Mouse (Mus musculus) intestine, embryonic 15.5 days (tissue): ENCODE measurements at regions not wholly inside any gene's neighbourhood (a gene's known extent, or its start where the extent isn't known, plus 50 kb on each side); places are given as distances from the start of the nearest gene placed in this dataset.

ENCODE experiments used
- ATAC-seq: fragments of 200-750 bp; cut with Nextera tagmentation; 2 replicates; pipeline ENCODE4 v1.8.0; 2017; ENCODE audit warnings: moderate TSS enrichment, moderate library complexity
- H3K27ac ChIP-seq: fragments of 300-500 bp; sonication (generic); 2 replicates; pipeline ENCODE4 v1.5.1; 2015; ENCODE audit warnings: mild to moderate bottlenecking, inconsistent platforms
- H3K27me3 ChIP-seq: fragments of 300-500 bp; sonication (generic); replicated peaks from 2 replicates; pipeline ENCODE4 v1.6.1; 2015; ENCODE audit warnings: inconsistent platforms
- H3K36me3 ChIP-seq: fragments of 300-500 bp; sonication (generic); 2 replicates; pipeline ENCODE4 v1.6.1; 2015; ENCODE audit warnings: inconsistent platforms
- H3K4me1 ChIP-seq: fragments of 300-500 bp; sonication (generic); replicated peaks from 2 replicates; pipeline ENCODE4 v1.6.1; 2015; ENCODE audit warnings: inconsistent platforms
- H3K4me2 ChIP-seq: fragments of 300-500 bp; sonication (generic); replicated peaks from 2 replicates; pipeline ENCODE4 v1.6.1; 2015; ENCODE audit warnings: mild to moderate bottlenecking, inconsistent platforms
- H3K4me3 ChIP-seq: fragments of 300-500 bp; sonication (generic); replicated peaks from 2 replicates; pipeline ENCODE4 v1.5.1; 2015; ENCODE audit warnings: inconsistent platforms
- H3K9ac ChIP-seq: fragments of 300-500 bp; sonication (generic); 2 replicates; pipeline ENCODE4 v1.6.1; 2015; ENCODE audit warnings: inconsistent platforms
- H3K9me3 ChIP-seq: fragments of 300-500 bp; sonication (generic); 2 replicates; pipeline ENCODE4 v1.6.1; 2016; ENCODE audit warnings: inconsistent platforms
- WGBS: fragments of 180-500 bp; shearing (Covaris S2); methylation state at CpG from one replicate; pipeline ENCODE4 v1.1.7; 2015; 5-methylcytosine and 5-hydroxymethylcytosine counted together

DNA sequence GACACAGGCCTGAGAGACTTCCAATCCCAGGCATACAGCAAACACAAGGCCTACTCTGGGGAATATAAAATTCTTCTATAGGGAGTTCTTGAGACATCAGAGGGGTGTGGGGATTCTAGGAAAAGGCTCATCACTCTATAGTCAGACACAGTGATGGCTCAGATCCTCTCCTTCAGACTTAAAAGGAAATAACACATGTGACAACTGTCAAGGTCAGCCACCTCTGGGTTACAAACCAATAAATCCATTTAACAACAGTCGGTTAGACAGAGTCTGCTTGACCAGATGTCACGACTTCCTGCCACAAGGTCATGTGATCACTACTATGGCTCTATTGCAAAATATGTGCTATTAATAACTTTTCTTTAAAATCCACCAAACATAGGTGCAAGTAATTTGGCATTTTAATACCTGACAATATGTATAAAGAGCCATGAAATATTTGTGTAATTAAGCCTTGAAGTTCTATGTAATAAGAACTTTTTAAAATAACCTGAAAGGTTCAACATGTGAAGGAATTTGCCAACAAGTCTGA is 94.1 kb upstream of the Lpar1 start:
- Histone ChIP-seq H3K9ac (no peak overlapping the region), H3K36me3 (no peaks in the 10 kb centered on the region), H3K4me2 (no peak overlapping the region), H3K9me3 (no peaks in the 10 kb centered on the region), H3K27me3 (no peaks in the 10 kb centered on the region), H3K27ac (no peak overlapping the region), H3K4me3 (no peak overlapping the region), H3K4me1 (no peaks in the 10 kb centered on the region)
- no peak for ATAC-seq
- WGBS: 34% methylated on average over 2 of the region's 2 CpGs

DNA sequence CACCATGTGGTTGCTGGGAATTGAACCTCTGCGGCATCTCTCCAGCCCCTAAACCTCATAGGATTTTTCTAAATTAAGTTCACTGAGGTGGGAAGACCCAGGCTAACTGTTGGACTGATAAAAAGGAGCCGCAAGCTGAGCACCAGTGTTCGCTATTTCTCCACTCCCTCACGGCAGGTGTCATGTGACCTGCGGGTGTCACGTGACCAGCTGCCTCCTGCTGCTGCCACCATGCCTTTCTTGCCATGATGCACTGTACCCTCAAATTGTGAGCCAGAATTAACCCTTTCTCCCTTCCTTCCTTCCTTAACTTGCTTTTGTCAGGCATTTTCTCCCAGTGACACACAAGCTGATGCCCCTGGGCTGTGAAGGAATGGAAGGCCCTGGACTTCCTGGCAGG is 93.1 kb upstream of the Lpar1 start:
- Histone ChIP-seq H3K36me3 (no peaks in the 10 kb centered on the region), H3K27ac (no peak overlapping the region), H3K4me1 (no peaks in the 10 kb centered on the region), H3K4me3 (no peak overlapping the region), H3K9ac (no peak overlapping the region), H3K4me2 (no peak overlapping the region), H3K9me3 (no peaks in the 10 kb centered on the region), H3K27me3 (no peaks in the 10 kb centered on the region)
- WGBS: 96% methylated on average over 6 of the region's 6 CpGs
- no peak for ATAC-seq

GRCm38 (mm10) chr4:58643371-58643770 is 89.7 kb upstream of the Lpar1 start:
- Histone ChIP-seq H3K9me3 (no peaks in the 10 kb centered on the region), H3K4me2 (no peak overlapping the region), H3K36me3 (no peaks in the 10 kb centered on the region), H3K27me3 (no peaks in the 10 kb centered on the region), H3K27ac (no peak overlapping the region), H3K4me1 (no peaks in the 10 kb centered on the region), H3K4me3 (no peak overlapping the region), H3K9ac (no peak overlapping the region)
- WGBS: 50% methylated on average over 4 of the region's 4 CpGs
- no peak for ATAC-seq

- Histone ChIP-seq H3K4me2 (no peak overlapping the region), H3K9me3 (no peaks in the 10 kb centered on the region), H3K4me3 (no peak overlapping the region), H3K36me3 (no peaks in the 10 kb centered on the region), H3K27ac (no peak overlapping the region), H3K9ac (no peak overlapping the region), H3K4me1 (no peaks in the 10 kb centered on the region), H3K27me3 (no peaks in the 10 kb centered on the region)
- no peak for ATAC-seq
- WGBS: 74% methylated on average over 10 of the region's 10 CpGs
Observed at GRCm38 (mm10) chr4:58642236-58642635, 88.5 kb upstream of the Lpar1 start.

GRCm38 (mm10) chr4:58632696-58633095 is 79.0 kb upstream of the Lpar1 start:
- 98% methylated on average over 1 of the region's 1 CpGs for WGBS
- Histone ChIP-seq H3K36me3 (no peaks in the 10 kb centered on the region), H3K9me3 (no peaks in the 10 kb centered on the region), H3K9ac (no peak overlapping the region), H3K4me1 (no peaks in the 10 kb centered on the region), H3K4me3 (no peak overlapping the region), H3K27ac (no peak overlapping the region), H3K27me3 (no peaks in the 10 kb centered on the region), H3K4me2 (no peak overlapping the region)
- ATAC-seq: no peak

DNA sequence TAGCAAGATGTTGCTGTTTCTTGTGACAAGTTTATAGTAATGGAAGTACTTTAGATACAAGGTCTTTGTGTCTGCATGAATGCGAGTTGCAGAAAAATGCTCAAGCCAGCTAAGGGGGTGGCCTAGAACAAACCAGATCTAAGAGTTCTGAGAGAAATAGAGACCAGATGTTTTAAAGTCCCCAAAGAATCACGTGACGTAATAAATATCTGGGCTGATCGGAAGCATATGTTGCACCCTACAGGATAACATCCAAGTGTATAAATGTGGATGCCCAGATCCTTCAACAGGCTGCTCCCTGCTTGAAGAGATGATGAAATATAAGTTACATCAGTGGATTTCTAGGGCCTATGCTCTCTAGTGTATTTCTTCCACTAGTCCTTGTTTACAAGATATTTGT is 77.7 kb upstream of the Lpar1 start:
- ATAC-seq: no peak
- Histone ChIP-seq H3K4me2 (no peak overlapping the region), H3K27ac (no peak overlapping the region), H3K4me1 (no peaks in the 10 kb centered on the region), H3K27me3 (no peaks in the 10 kb centered on the region), H3K4me3 (no peak overlapping the region), H3K9ac (no peak overlapping the region), H3K36me3 (no peaks in the 10 kb centered on the region), H3K9me3 (no peaks in the 10 kb centered on the region)
- WGBS: 65% methylated on average over 4 of the region's 4 CpGs

GRCm38 (mm10) chr4:58627021-58627420 is 73.3 kb upstream of the Lpar1 start:
- WGBS: 52% methylated on average over 7 of the region's 7 CpGs
- no peaks in the 10 kb centered on the region for H3K27me3 ChIP-seq
- no peaks in the 10 kb centered on the region for H3K36me3 ChIP-seq
- no peak overlapping the region for H3K9ac ChIP-seq
- H3K4me1 ChIP-seq: no peaks in the 10 kb centered on the region
- ATAC-seq: no peak
- no peak overlapping the region for H3K4me3 ChIP-seq
- no peak overlapping the region for H3K27ac ChIP-seq
- H3K9me3 ChIP-seq: no peaks in the 10 kb centered on the region
- no peak overlapping the region for H3K4me2 ChIP-seq

- Histone ChIP-seq H3K36me3 (no peaks in the 10 kb centered on the region), H3K9me3 (no peaks in the 10 kb centered on the region), H3K4me2 (no peak overlapping the region), H3K27ac (no peak overlapping the region), H3K4me1 (no peaks in the 10 kb centered on the region), H3K27me3 (no peaks in the 10 kb centered on the region), H3K4me3 (no peak overlapping the region), H3K9ac (no peak overlapping the region)
- no peak for ATAC-seq
- 77% methylated on average over 3 of the region's 3 CpGs for WGBS
Observed at GRCm38 (mm10) chr4:58624059-58624458, 70.4 kb upstream of the Lpar1 start.

- Histone ChIP-seq H3K4me2 (no peak overlapping the region), H3K4me3 (no peak overlapping the region), H3K27me3 (no peaks in the 10 kb centered on the region), H3K9ac (no peak overlapping the region), H3K9me3 (no peaks in the 10 kb centered on the region), H3K4me1 (no peaks in the 10 kb centered on the region), H3K27ac (no peak overlapping the region), H3K36me3 (no peaks in the 10 kb centered on the region)
- WGBS: 89% methylated on average over 3 of the region's 3 CpGs
- ATAC-seq: no peak
Observed at GRCm38 (mm10) chr4:58620641-58621040, 66.9 kb upstream of the Lpar1 start.

DNA sequence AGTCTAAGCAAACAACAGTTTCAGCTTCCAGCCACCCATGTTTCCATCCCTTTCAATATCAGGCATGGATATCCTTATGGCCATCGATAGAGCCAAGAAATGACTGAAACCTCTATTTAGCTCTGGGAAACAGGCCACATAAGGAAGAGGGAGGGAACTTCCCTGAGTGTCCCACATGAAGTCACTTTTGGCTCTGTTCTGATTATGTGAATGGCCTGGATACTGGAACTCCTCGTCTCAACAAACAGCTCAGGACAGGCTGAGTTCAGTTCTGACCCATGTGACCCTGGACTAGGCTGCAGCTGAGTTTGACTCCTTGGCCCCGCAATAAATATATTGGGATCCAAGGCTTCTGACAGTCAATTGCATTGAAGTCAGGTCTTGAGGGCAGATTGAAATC is 63.6 kb upstream of the Lpar1 start:
- WGBS: 76% methylated on average over 3 of the region's 3 CpGs

GRCm38 (mm10) chr4:58613536-58613935 is 59.8 kb upstream of the Lpar1 start:
- H3K27ac ChIP-seq: no peak overlapping the region
- no peaks in the 10 kb centered on the region for H3K36me3 ChIP-seq
- no peaks in the 10 kb centered on the region for H3K4me1 ChIP-seq
- H3K27me3 ChIP-seq: no peaks in the 10 kb centered on the region
- H3K9me3 ChIP-seq: no peaks in the 10 kb centered on the region
- no peak overlapping the region for H3K4me2 ChIP-seq
- no peak for ATAC-seq
- 40% methylated on average over 6 of the region's 6 CpGs for WGBS
- H3K4me3 ChIP-seq: no peak overlapping the region
- no peak overlapping the region for H3K9ac ChIP-seq

More for the DNA sequence above, 63.6 kb upstream of the Lpar1 start:
- Histone ChIP-seq H3K4me1 (no peaks in the 10 kb centered on the region), H3K36me3 (no peaks in the 10 kb centered on the region), H3K27me3 (no peaks in the 10 kb centered on the region), H3K9me3 (no peaks in the 10 kb centered on the region), H3K4me2 (no peak overlapping the region), H3K9ac (no peak overlapping the region), H3K4me3 (no peak overlapping the region), H3K27ac (no peak overlapping the region)
- ATAC-seq: no peak

DNA sequence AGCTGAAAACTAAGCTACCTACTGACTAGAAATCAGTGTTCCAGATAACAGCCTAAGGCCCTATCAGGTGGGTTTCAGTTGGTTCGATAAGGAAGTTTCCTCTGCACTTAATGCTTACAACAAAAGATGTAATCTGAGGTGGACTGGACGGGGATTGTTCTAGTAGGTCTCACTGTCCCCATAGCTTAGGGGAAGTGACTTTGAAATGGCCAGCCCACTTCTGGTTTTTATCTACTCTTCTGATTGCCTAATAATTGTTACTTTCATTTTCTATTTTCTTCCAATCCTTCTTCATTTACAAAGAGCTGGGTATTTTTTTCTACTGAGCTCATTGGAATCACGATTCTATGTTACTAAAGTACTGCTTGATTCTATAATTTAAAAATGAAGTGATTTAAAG is 59.3 kb upstream of the Lpar1 start:
- Histone ChIP-seq H3K27ac (no peak overlapping the region), H3K4me1 (no peaks in the 10 kb centered on the region), H3K27me3 (no peaks in the 10 kb centered on the region), H3K36me3 (no peaks in the 10 kb centered on the region), H3K4me2 (no peak overlapping the region), H3K9ac (no peak overlapping the region), H3K4me3 (no peak overlapping the region), H3K9me3 (no peaks in the 10 kb centered on the region)
- ATAC-seq: no peak
- WGBS: 65% methylated on average over 3 of the region's 3 CpGs

DNA sequence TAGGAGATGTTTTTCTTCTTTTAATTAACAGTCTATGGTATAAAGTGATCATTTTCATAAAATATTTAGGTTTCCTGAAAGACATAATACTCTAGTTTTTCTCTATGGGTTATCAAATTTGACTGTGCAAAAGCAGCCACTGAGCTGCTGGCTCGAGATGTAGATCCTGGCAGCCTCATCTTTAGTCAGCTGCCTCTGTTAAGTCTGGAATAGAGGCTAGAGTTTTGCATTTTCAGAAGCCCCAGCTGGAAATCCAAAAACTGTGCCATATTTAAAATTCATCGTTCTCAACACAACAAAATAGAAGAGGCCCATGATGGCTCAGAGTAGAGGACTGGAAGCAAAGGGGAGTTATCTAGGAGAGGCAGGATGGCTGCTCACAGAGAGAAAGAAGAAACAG is 53.8 kb upstream of the Lpar1 start:
- no peak overlapping the region for H3K4me3 ChIP-seq
- no peak for ATAC-seq
- no peak overlapping the region for H3K9ac ChIP-seq
- H3K27me3 ChIP-seq: no peaks in the 10 kb centered on the region
- no peak overlapping the region for H3K4me2 ChIP-seq
- no peaks in the 10 kb centered on the region for H3K9me3 ChIP-seq
- 86% methylated on average over 2 of the region's 2 CpGs for WGBS
- no peaks in the 10 kb centered on the region for H3K4me1 ChIP-seq
- no peak overlapping the region for H3K27ac ChIP-seq
- H3K36me3 ChIP-seq: no peaks in the 10 kb centered on the region

DNA sequence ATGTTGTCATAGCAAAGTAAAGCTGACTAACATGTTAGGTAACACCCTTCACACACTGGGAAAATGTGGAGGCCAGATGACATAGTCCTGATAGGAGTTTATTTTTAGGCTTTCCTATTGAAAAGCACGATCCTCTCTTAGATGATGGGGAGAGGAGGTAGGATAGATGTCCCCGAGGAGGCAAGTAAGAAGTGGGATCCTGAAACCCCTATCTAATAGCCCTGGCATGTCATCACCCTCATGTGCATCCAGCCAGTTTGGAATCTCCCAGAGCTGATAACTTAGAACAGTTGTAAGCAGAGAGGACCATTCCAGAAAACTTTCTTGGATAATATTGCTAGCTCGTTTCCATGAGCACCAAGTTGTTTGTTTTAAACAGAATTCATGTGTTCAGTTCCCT is 52.2 kb upstream of the Lpar1 start:
- H3K9me3 ChIP-seq: no peaks in the 10 kb centered on the region
- H3K9ac ChIP-seq: no peak overlapping the region
- H3K4me1 ChIP-seq: no peaks in the 10 kb centered on the region
- WGBS: 81% methylated on average over 3 of the region's 3 CpGs
- no peak overlapping the region for H3K4me3 ChIP-seq
- H3K27ac ChIP-seq: no peak overlapping the region
- H3K4me2 ChIP-seq: no peak overlapping the region
- no peak for ATAC-seq
- H3K36me3 ChIP-seq: no peaks in the 10 kb centered on the region
- no peaks in the 10 kb centered on the region for H3K27me3 ChIP-seq
